Mouse (Mus musculus): ENCODE results near the gene Pfkl. TPM values are rescaled to one million over a fixed set of nuclear protein-coding genes. Genes with fewer than 3 reads are reported as not detected.
A peak's percentile ranks its signal among the peaks of the same experiment; 100 is the strongest.

Pfkl gene
- 96.9 and 106 TPM in 2 replicates for polyA plus RNA-seq (2015; fragmentation: Nextera tagmentation; extraction: Ambion mirVana)

GRCm38 (mm10) chr10:78009945-78010293 lies at the start of gene Pfkl:
Pfkl (minus strand) TSS chr10:78010083.
- WGBS = 0% methylated on average over 9 of the region's 9 CpGs
- peak within 1 kb of the TSS; percentile 89 for H3K9ac ChIP-seq (replicated peaks)
- peak within 1 kb of the TSS; percentile 95 for H3K27ac ChIP-seq
- H3K36me3 ChIP-seq = no peaks in the 10 kb centered on the region
- H3K9me3 ChIP-seq = peaks cover 2% of the 10 kb centered on the region; the same call in 1 of the 2 replicates
- 0 out of 2 replicates have a peak, but pooled peaks cover 2% of the 10 kb centered on the region for H3K27me3 ChIP-seq
- 0 out of 2 replicates have a peak, but pooled peaks have one; percentile 1 for ATAC-seq
- peak within 1 kb of the TSS; percentile 87 for H3K4me2 ChIP-seq (replicated peaks)
- H3K4me3 ChIP-seq (replicated peaks) = peak within 1 kb of the TSS; percentile 81
- peaks cover 36% of the 10 kb centered on the region for H3K4me1 ChIP-seq (replicated peaks)

- Histone ChIP-seq H3K4me2 (replicated peaks) (no peak overlapping the region), H3K4me3 (replicated peaks) (no peak overlapping the region), H3K36me3 (no peaks in the 10 kb centered on the region), H3K9me3 (no peaks in the 10 kb centered on the region), H3K9ac (replicated peaks) (no peak overlapping the region), H3K27ac (no peak overlapping the region), H3K27me3 (no peaks in the 10 kb centered on the region), H3K4me1 (replicated peaks) (no peaks in the 10 kb centered on the region)
- 87% methylated on average over 8 of the region's 8 CpGs for WGBS
- ATAC-seq = no peak
Measured at GRCm38 (mm10) chr10:78057056-78057455, 47.2 kb upstream of the Pfkl start.

GRCm38 (mm10) chr10:78054633-78055565 lies 45.0 kb upstream of the Pfkl start:
- Histone ChIP-seq H3K4me2 (replicated peaks) (no peak overlapping the region), H3K4me1 (replicated peaks) (no peaks in the 10 kb centered on the region), H3K9me3 (no peaks in the 10 kb centered on the region), H3K36me3 (no peaks in the 10 kb centered on the region), H3K27ac (no peak overlapping the region), H3K4me3 (replicated peaks) (no peak overlapping the region), H3K9ac (replicated peaks) (no peak overlapping the region), H3K27me3 (no peaks in the 10 kb centered on the region)
- WGBS = 75% methylated on average over 19 of the region's 19 CpGs
- no peak for ATAC-seq

- no peaks in the 10 kb centered on the region for H3K4me1 ChIP-seq (replicated peaks)
- no peaks in the 10 kb centered on the region for H3K9me3 ChIP-seq
- no peak overlapping the region for H3K4me2 ChIP-seq (replicated peaks)
- no peak overlapping the region for H3K9ac ChIP-seq (replicated peaks)
- no peaks in the 10 kb centered on the region for H3K36me3 ChIP-seq
- ATAC-seq = no peak
- WGBS = 56% methylated on average over 11 of the region's 11 CpGs
- H3K27me3 ChIP-seq = no peaks in the 10 kb centered on the region
- H3K27ac ChIP-seq = no peak overlapping the region
- no peak overlapping the region for H3K4me3 ChIP-seq (replicated peaks)
Measured at GRCm38 (mm10) chr10:78049519-78050035, 39.7 kb upstream of the Pfkl start.

GRCm38 (mm10) chr10:78048061-78048730 lies 38.3 kb upstream of the Pfkl start:
- Histone ChIP-seq H3K9ac (replicated peaks) (no peak overlapping the region), H3K4me2 (replicated peaks) (no peak overlapping the region), H3K9me3 (no peaks in the 10 kb centered on the region), H3K27ac (no peak overlapping the region), H3K36me3 (no peaks in the 10 kb centered on the region), H3K4me1 (replicated peaks) (peaks cover 6% of the 10 kb centered on the region; the same call in 1 of the 2 replicates), H3K27me3 (no peaks in the 10 kb centered on the region), H3K4me3 (replicated peaks) (no peak overlapping the region)
- no peak for ATAC-seq
- 87% methylated on average over 9 of the region's 10 CpGs for WGBS

- H3K27me3 ChIP-seq = no peaks in the 10 kb centered on the region
- no peak overlapping the region for H3K4me3 ChIP-seq (replicated peaks)
- peaks cover 7% of the 10 kb centered on the region; the same call in 1 of the 2 replicates for H3K4me1 ChIP-seq (replicated peaks)
- no peaks in the 10 kb centered on the region for H3K36me3 ChIP-seq
- no peak overlapping the region for H3K27ac ChIP-seq
- no peak overlapping the region for H3K4me2 ChIP-seq (replicated peaks)
- H3K9ac ChIP-seq (replicated peaks) = no peak overlapping the region
- no peak for ATAC-seq
- 84% methylated on average over 4 of the region's 4 CpGs for WGBS
- H3K9me3 ChIP-seq = no peaks in the 10 kb centered on the region
Measured at GRCm38 (mm10) chr10:78046388-78046787, 36.5 kb upstream of the Pfkl start.

DNA sequence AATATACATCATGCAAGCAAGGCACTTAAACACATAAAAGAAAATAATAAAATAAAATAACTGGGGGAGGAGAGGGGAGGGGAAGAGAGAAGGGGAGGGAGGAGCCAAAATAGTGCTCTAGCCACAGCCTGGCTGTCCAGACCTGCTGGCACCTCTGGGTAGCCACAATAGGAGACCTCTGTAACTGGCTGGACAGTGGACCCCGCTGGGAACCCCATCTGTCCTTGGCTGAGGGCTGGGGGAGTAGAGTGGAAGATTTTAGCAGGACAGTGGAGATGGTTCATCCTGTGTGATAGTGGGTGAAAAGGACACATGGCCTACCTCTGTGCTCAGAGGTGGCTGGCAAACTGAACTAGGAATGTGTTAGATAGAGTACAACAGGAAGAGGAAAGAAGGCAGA lies 34.6 kb upstream of the Pfkl start:
- 76% methylated on average over 1 of the region's 1 CpGs for WGBS
- no peak for ATAC-seq

DNA sequence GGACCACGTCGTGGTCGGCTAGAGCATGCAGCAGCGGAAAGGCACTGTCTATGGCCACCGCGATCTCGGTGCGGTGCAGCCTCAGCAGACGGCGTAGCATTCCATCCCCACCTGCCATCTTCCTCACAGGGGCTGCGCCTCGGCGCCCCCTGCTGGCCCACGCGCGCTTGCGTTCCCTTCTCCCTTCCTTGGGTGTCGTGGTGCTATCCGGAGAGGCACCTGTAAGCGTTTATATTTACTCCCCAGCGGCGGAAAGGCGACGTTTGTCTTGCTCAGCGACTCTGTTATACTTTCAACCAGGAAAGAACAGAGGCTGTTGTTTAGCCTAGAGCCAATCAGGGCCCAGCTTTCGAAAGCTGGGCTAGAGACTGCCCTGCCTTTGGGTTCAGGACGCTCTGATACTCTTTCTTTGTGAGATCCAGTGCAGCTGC lies 33.5 kb upstream of the Pfkl start, which contains the start of gene Aire:
Aire (minus strand) TSS at position 205 of the 431 bp plus-strand sequence.
- peaks cover 7% of the 10 kb centered on the region; the same call in 1 of the 2 replicates for H3K4me1 ChIP-seq (replicated peaks)
- 1% methylated on average over 27 of the region's 27 CpGs for WGBS
- H3K27ac ChIP-seq = no peak within 1 kb of the TSS
- no peak within 1 kb of the TSS; the same call in 1 of the 2 replicates for H3K9ac ChIP-seq (replicated peaks)
- no peaks in the 10 kb centered on the region for H3K27me3 ChIP-seq
- no peaks in the 10 kb centered on the region for H3K9me3 ChIP-seq
- peak within 1 kb of the TSS; percentile 55 for H3K4me2 ChIP-seq (replicated peaks)
- peak within 1 kb of the TSS; percentile 24 for H3K4me3 ChIP-seq (replicated peaks)
- ATAC-seq = peak; percentile 81
- no peaks in the 10 kb centered on the region for H3K36me3 ChIP-seq

More for the DNA sequence above, 34.6 kb upstream of the Pfkl start:
- no peak overlapping the region for H3K4me2 ChIP-seq (replicated peaks)
- no peaks in the 10 kb centered on the region for H3K9me3 ChIP-seq
- no peaks in the 10 kb centered on the region for H3K27me3 ChIP-seq
- H3K9ac ChIP-seq (replicated peaks) = no peak overlapping the region
- no peak overlapping the region for H3K27ac ChIP-seq
- H3K36me3 ChIP-seq = no peaks in the 10 kb centered on the region
- H3K4me1 ChIP-seq (replicated peaks) = peaks cover 7% of the 10 kb centered on the region; the same call in 1 of the 2 replicates
- no peak overlapping the region for H3K4me3 ChIP-seq (replicated peaks)

- no peaks in the 10 kb centered on the region for H3K9me3 ChIP-seq
- no peak overlapping the region; the same call in 1 of the 2 replicates for H3K9ac ChIP-seq (replicated peaks)
- WGBS = 67% methylated on average over 14 of the region's 14 CpGs
- peaks cover 7% of the 10 kb centered on the region; the same call in 1 of the 2 replicates for H3K4me1 ChIP-seq (replicated peaks)
- peak overlapping the region; percentile 55 for H3K4me2 ChIP-seq (replicated peaks)
- H3K36me3 ChIP-seq = no peaks in the 10 kb centered on the region
- peak; percentile 76 for ATAC-seq
- no peaks in the 10 kb centered on the region for H3K27me3 ChIP-seq
- H3K27ac ChIP-seq = no peak overlapping the region
- H3K4me3 ChIP-seq (replicated peaks) = peak overlapping the region; percentile 24
Measured at GRCm38 (mm10) chr10:78042697-78043405, 33.0 kb upstream of the Pfkl start.

GRCm38 (mm10) chr10:78042096-78042495 lies 32.2 kb upstream of the Pfkl start:
- H3K27ac ChIP-seq = no peak overlapping the region
- no peak overlapping the region for H3K4me3 ChIP-seq (replicated peaks)
- H3K27me3 ChIP-seq = no peaks in the 10 kb centered on the region
- no peak overlapping the region for H3K4me2 ChIP-seq (replicated peaks)
- no peaks in the 10 kb centered on the region for H3K36me3 ChIP-seq
- peaks cover 7% of the 10 kb centered on the region; the same call in 1 of the 2 replicates for H3K4me1 ChIP-seq (replicated peaks)
- H3K9me3 ChIP-seq = no peaks in the 10 kb centered on the region
- H3K9ac ChIP-seq (replicated peaks) = no peak overlapping the region
- WGBS = 82% methylated on average over 7 of the region's 7 CpGs
- ATAC-seq = no peak

- WGBS = 94% methylated on average over 5 of the region's 5 CpGs
- Histone ChIP-seq H3K4me1 (replicated peaks) (peaks cover 7% of the 10 kb centered on the region; the same call in 1 of the 2 replicates), H3K27me3 (no peaks in the 10 kb centered on the region), H3K27ac (no peak within 1 kb of the TSS), H3K4me3 (replicated peaks) (no peak within 1 kb of the TSS), H3K4me2 (replicated peaks) (no peak within 1 kb of the TSS), H3K36me3 (no peaks in the 10 kb centered on the region), H3K9ac (replicated peaks) (no peak within 1 kb of the TSS), H3K9me3 (no peaks in the 10 kb centered on the region)
- ATAC-seq = no peak
Measured at GRCm38 (mm10) chr10:78041647-78042046, 31.8 kb upstream of the Pfkl start, which contains the start of gene Dnmt3l. Dnmt3l (plus strand) TSS chr10:78041947.
